Mouse (Mus musculus): ENCODE data around the gene Lhx2. TPM values are rescaled to one million over a fixed set of nuclear protein-coding genes. Genes with fewer than 3 reads are reported as not detected.

The Lhx2 gene
- total RNA-seq, 2 experiments from 2014 or later: not detected

GRCm38 (mm10) chr2:38358611-38359010 is 19.5 kb downstream of the Lhx2 start:
- no peak for DNase-seq (ENCODE audit: low spot score in 2 of 2)

- no peak for DNase-seq (ENCODE audit: low spot score in 2 of 2)
These were observed 20.1 kb downstream of the Lhx2 start for GRCm38 (mm10) chr2:38359186-38359585.

GRCm38 (mm10) chr2:38359811-38360210 is 20.7 kb downstream of the Lhx2 start:
- no peak for DNase-seq (ENCODE audit: low spot score in 2 of 2)

GRCm38 (mm10) chr2:38366222-38366621 is 27.1 kb downstream of the Lhx2 start:
- no peak for DNase-seq (ENCODE audit: low spot score in 2 of 2)

- no peak for DNase-seq (ENCODE audit: low spot score in 2 of 2)
These were observed 27.9 kb downstream of the Lhx2 start for GRCm38 (mm10) chr2:38367023-38367422.

- no peak for DNase-seq (ENCODE audit: low spot score in 2 of 2)
These were observed 28.8 kb downstream of the Lhx2 start for GRCm38 (mm10) chr2:38367852-38368251.

- peak in 1 of 2 experiments; percentile 40 for DNase-seq (ENCODE audit: low spot score in 2 of 2)
These were observed 29.8 kb downstream of the Lhx2 start for GRCm38 (mm10) chr2:38368746-38369330.

GRCm38 (mm10) chr2:38375606-38376304 is 36.7 kb downstream of the Lhx2 start:
- peak; percentile 71 to 78 for DNase-seq (ENCODE audit: low spot score in 2 of 2)

- DNase-seq (ENCODE audit: low spot score in 2 of 2): no peak
These were observed 38.2 kb downstream of the Lhx2 start for GRCm38 (mm10) chr2:38377254-38377653.

GRCm38 (mm10) chr2:38378346-38378745 is 39.3 kb downstream of the Lhx2 start:
- no peak for DNase-seq (ENCODE audit: low spot score in 2 of 2)

- no peak for DNase-seq (ENCODE audit: low spot score in 2 of 2)
These were observed 39.9 kb downstream of the Lhx2 start for GRCm38 (mm10) chr2:38378849-38379545.

- DNase-seq (ENCODE audit: low spot score in 2 of 2): no peak
These were observed 40.4 kb downstream of the Lhx2 start for GRCm38 (mm10) chr2:38379546-38379870.

GRCm38 (mm10) chr2:38380136-38381083 is 41.3 kb downstream of the Lhx2 start:
- DNase-seq (ENCODE audit: low spot score in 2 of 2): no peak

GRCm38 (mm10) chr2:38387568-38388262 is 48.6 kb downstream of the Lhx2 start:
- DNase-seq (ENCODE audit: low spot score in 2 of 2): no peak

GRCm38 (mm10) chr2:38394977-38395868 is 56.1 kb downstream of the Lhx2 start:
- DNase-seq (ENCODE audit: low spot score in 2 of 2): no peak

- no peak for DNase-seq (ENCODE audit: low spot score in 2 of 2)
These were observed 56.8 kb downstream of the Lhx2 start for GRCm38 (mm10) chr2:38395869-38396236.

- DNase-seq (ENCODE audit: low spot score in 2 of 2): no peak
These were observed 58.2 kb downstream of the Lhx2 start for GRCm38 (mm10) chr2:38397306-38397705.

- DNase-seq (ENCODE audit: low spot score in 2 of 2): no peak
These were observed 58.8 kb downstream of the Lhx2 start for GRCm38 (mm10) chr2:38397882-38398281.

- no peak for DNase-seq (ENCODE audit: low spot score in 2 of 2)
These were observed 63.5 kb downstream of the Lhx2 start for GRCm38 (mm10) chr2:38402611-38403010.

- no peak for DNase-seq (ENCODE audit: low spot score in 2 of 2)
These were observed 64.2 kb downstream of the Lhx2 start for GRCm38 (mm10) chr2:38403231-38403630.
